Mouse (Mus musculus) testis, adult 2 months (tissue): ENCODE results near the gene Ctrb1. TPM values are rescaled to one million over a fixed set of nuclear protein-coding genes. Genes with fewer than 3 reads are reported as not detected.

Experiments used
- H3K27ac ChIP-seq: fragments of 200-500 bp; 2 replicates; pipeline ENCODE4 v1.5.1; 2012; ENCODE audit warnings: low read depth, low read length; ENCODE audit not compliant: control insufficient read depth, insufficient read depth
- H3K27me3 ChIP-seq: fragments of 200-500 bp; 2 replicates; pipeline ENCODE4 v1.6.1; 2012; ENCODE audit warnings: mild to moderate bottlenecking, low read length, moderate library complexity; ENCODE audit not compliant: control insufficient read depth, insufficient read depth
- H3K36me3 ChIP-seq: fragments of 200-500 bp; 2 replicates; pipeline ENCODE4 v1.6.1; 2012; ENCODE audit warnings: mild to moderate bottlenecking, low read length; ENCODE audit not compliant: control insufficient read depth, insufficient read depth
- H3K4me1 ChIP-seq: fragments of 200-500 bp; 2 replicates; pipeline ENCODE4 v1.6.1; 2012; ENCODE audit warnings: low read length; ENCODE audit not compliant: control insufficient read depth, insufficient read depth
- H3K4me3 ChIP-seq: fragments of 200-500 bp; 2 replicates; pipeline ENCODE4 v1.5.1; 2012; ENCODE audit warnings: low read depth, mild to moderate bottlenecking, low read length, moderate library complexity, mixed read lengths; ENCODE audit not compliant: control insufficient read depth
- CTCF ChIP-seq: fragments of 200-500 bp; IDR thresholded peaks from 2 replicates; pipeline ENCODE4 v1.5.1; 2012; ENCODE audit warnings: low read depth, mild to moderate bottlenecking, inconsistent platforms, low read length, moderate library complexity; ENCODE audit not compliant: control insufficient read depth, insufficient read depth, insufficient replicate concordance
- POLR2A ChIP-seq: fragments of 200-500 bp; IDR thresholded peaks from 2 replicates; pipeline ENCODE4 v1.6.1; 2012; ENCODE audit warnings: low read depth, mild to moderate bottlenecking, inconsistent platforms, low read length, moderate library complexity; ENCODE audit not compliant: control insufficient read depth
- polyA plus RNA-seq: library from polyadenylated mRNA; depleted of rRNA; stranded (reverse); fragments of >200 nt; gene quantifications from 2 replicates; pipeline ENCODE4 v1.2.3, GENCODE M21; 2012; rRNA removed

Gene Ctrb1
- 1.4 and 3.1 TPM in 2 replicates for polyA plus RNA-seq

- no peaks in the 10 kb centered on the region for H3K36me3 ChIP-seq
- H3K27ac ChIP-seq: no peak within 1 kb of the TSS
- no peak within 1 kb of the TSS for H3K4me3 ChIP-seq
- TF ChIP-seq CTCF (no peak), POLR2A (no peak)
- H3K27me3 ChIP-seq: no peaks in the 10 kb centered on the region
- peaks cover 9% of the 10 kb centered on the region for H3K4me1 ChIP-seq
Observed at GRCm38 (mm10) chr8:111690960-111691445, at the start of gene Ctrb1. Gene Ctrb1, minus strand, starts transcription at chr8:111691010.

- no peak overlapping the region for H3K4me3 ChIP-seq
- no peaks in the 10 kb centered on the region for H3K27me3 ChIP-seq
- H3K27ac ChIP-seq: no peak overlapping the region
- peaks cover 32% of the 10 kb centered on the region for H3K4me1 ChIP-seq
- H3K36me3 ChIP-seq: no peaks in the 10 kb centered on the region
- TF ChIP-seq POLR2A (no peak), CTCF (no peak)
Observed at GRCm38 (mm10) chr8:111740301-111740711, 49.5 kb upstream of the Ctrb1 start.

- Histone ChIP-seq H3K36me3 (no peaks in the 10 kb centered on the region), H3K4me1 (peaks cover 26% of the 10 kb centered on the region), H3K27ac (no peak overlapping the region), H3K27me3 (no peaks in the 10 kb centered on the region), H3K4me3 (no peak overlapping the region)
- TF ChIP-seq POLR2A (no peak), CTCF (no peak)
Observed at GRCm38 (mm10) chr8:111739604-111740003, 48.8 kb upstream of the Ctrb1 start.

- TF ChIP-seq POLR2A (no peak), CTCF (no peak)
Observed at GRCm38 (mm10) chr8:111738867-111739266, 48.1 kb upstream of the Ctrb1 start.

GRCm38 (mm10) chr8:111736321-111736720 is 45.5 kb upstream of the Ctrb1 start:
- TF ChIP-seq CTCF (no peak), POLR2A (no peak)
- no peaks in the 10 kb centered on the region for H3K36me3 ChIP-seq
- H3K4me1 ChIP-seq: peaks cover 16% of the 10 kb centered on the region
- no peak overlapping the region for H3K4me3 ChIP-seq
- H3K27ac ChIP-seq: no peak overlapping the region
- H3K27me3 ChIP-seq: no peaks in the 10 kb centered on the region

More at GRCm38 (mm10) chr8:111738867-111739266, 48.1 kb upstream of the Ctrb1 start:
- Histone ChIP-seq H3K27ac (no peak overlapping the region), H3K36me3 (no peaks in the 10 kb centered on the region), H3K4me1 (peaks cover 19% of the 10 kb centered on the region), H3K4me3 (no peak overlapping the region), H3K27me3 (no peaks in the 10 kb centered on the region)

- H3K4me3 ChIP-seq: no peak overlapping the region
- H3K27me3 ChIP-seq: no peaks in the 10 kb centered on the region
- H3K4me1 ChIP-seq: peaks cover 21% of the 10 kb centered on the region
- no peak for TF ChIP-seq CTCF
- TF ChIP-seq POLR2A: no peak
- no peaks in the 10 kb centered on the region for H3K36me3 ChIP-seq
- no peak overlapping the region for H3K27ac ChIP-seq
Observed at GRCm38 (mm10) chr8:111735791-111736190, 45.0 kb upstream of the Ctrb1 start.

- Histone ChIP-seq H3K4me1 (peaks cover 25% of the 10 kb centered on the region), H3K27ac (no peak overlapping the region), H3K27me3 (no peaks in the 10 kb centered on the region), H3K4me3 (no peak overlapping the region), H3K36me3 (no peaks in the 10 kb centered on the region)
- no peak for TF ChIP-seq CTCF
- TF ChIP-seq POLR2A: no peak
Observed at GRCm38 (mm10) chr8:111735335-111735761, 44.5 kb upstream of the Ctrb1 start.

- Histone ChIP-seq H3K4me1 (peaks cover 34% of the 10 kb centered on the region), H3K4me3 (no peak overlapping the region), H3K27ac (no peak overlapping the region), H3K36me3 (no peaks in the 10 kb centered on the region), H3K27me3 (no peaks in the 10 kb centered on the region)
- TF ChIP-seq CTCF (no peak), POLR2A (no peak)
Observed at GRCm38 (mm10) chr8:111734244-111734960, 43.6 kb upstream of the Ctrb1 start.
